Mouse (Mus musculus) liver, embryonic 14.5 days (tissue): ENCODE measurements around the gene Nap1l4. TPM values are rescaled to one million over a fixed set of nuclear protein-coding genes. Genes with fewer than 3 reads are reported as not detected.

Experiments used
- ATAC-seq: fragments of 200-750 bp; cut with Nextera tagmentation; 2 replicates; pipeline ENCODE4 v1.8.0; 2017; ENCODE audit warnings: moderate number of reproducible peaks, mild to moderate bottlenecking, moderate library complexity; ENCODE audit not compliant: insufficient read depth
- DNase-seq, 3 experiments: peaks; one replicate each; pipeline ENCODE4 v3.0.0-alpha.2; 2012 to 2013; ENCODE audit warnings: low read depth in 3 of 3, low spot score in 3 of 3
- H3K27ac ChIP-seq: fragments of 300-500 bp; sonication (generic); 2 replicates; pipeline ENCODE4 v1.5.1; 2014; ENCODE audit warnings: moderate library complexity, mild to moderate bottlenecking, control low read depth, inconsistent platforms
- H3K27me3 ChIP-seq: fragments of 300-500 bp; sonication (generic); 2 replicates; pipeline ENCODE4 v1.6.1; 2014; ENCODE audit warnings: mild to moderate bottlenecking, low read length, moderate library complexity; ENCODE audit not compliant: control insufficient read depth, insufficient read depth
- H3K36me3 ChIP-seq: fragments of 300-500 bp; sonication (generic); replicated peaks from 2 replicates; pipeline ENCODE4 v1.6.1; 2014; ENCODE audit warnings: low read depth; ENCODE audit not compliant: control insufficient read depth, insufficient read depth
- H3K4me1 ChIP-seq, 2 experiments: fragments of 200-500 bp in 1 of 2; fragments of 300-500 bp in 1 of 2; sonication (generic) in 1 of 2; replicated peaks; 2 replicates each; pipeline ENCODE4 v1.6.1; 2012 to 2014; ENCODE audit warnings: antibody characterized with exemption in 1 of 2, inconsistent platforms in 1 of 2, low read length in 1 of 2; ENCODE audit not compliant: control insufficient read depth in 2 of 2, insufficient read depth in 2 of 2
- H3K4me2 ChIP-seq: fragments of 300-500 bp; sonication (generic); 2 replicates; pipeline ENCODE4 v1.6.1; 2014; ENCODE audit warnings: low read depth, mild to moderate bottlenecking, control low read depth, moderate library complexity
- H3K4me3 ChIP-seq, 2 experiments: fragments of 200-500 bp in 1 of 2; fragments of 300-500 bp in 1 of 2; sonication (generic) in 1 of 2; 2 replicates each; pipeline ENCODE4 v1.5.1; 2012 to 2014; ENCODE audit warnings: low read depth in 2 of 2, low read length in 2 of 2, mild to moderate bottlenecking in 2 of 2, control low read depth in 1 of 2, inconsistent platforms in 1 of 2, moderate library complexity in 1 of 2; ENCODE audit not compliant: insufficient read depth in 1 of 2
- H3K9ac ChIP-seq: fragments of 300-500 bp; sonication (generic); replicated peaks from 2 replicates; pipeline ENCODE4 v1.6.1; 2014; ENCODE audit warnings: mild to moderate bottlenecking, control low read depth, moderate library complexity
- H3K9me3 ChIP-seq: fragments of 300-500 bp; sonication (generic); 2 replicates; pipeline ENCODE4 v1.6.1; 2016; ENCODE audit warnings: low read length, mixed read lengths; ENCODE audit not compliant: control insufficient read depth
- CTCF ChIP-seq: IDR thresholded peaks from 2 replicates; pipeline ENCODE4 v1.5.1; 2016; ENCODE audit warnings: antibody characterized with exemption, low read depth, control low read depth
- EP300 ChIP-seq: IDR thresholded peaks from 2 replicates; pipeline ENCODE4 v1.6.1; 2016; ENCODE audit warnings: antibody characterized with exemption, low read depth
- WGBS: fragments of 180-500 bp; shearing (Covaris S2); extraction: QIAGEN DNeasy Blood & Tissue Kit; methylation state at CpG from one replicate; pipeline ENCODE4 v1.1.7; 2014; ENCODE audit not compliant: insufficient replicate concordance; 5-methylcytosine and 5-hydroxymethylcytosine counted together
- polyA plus RNA-seq, 2 experiments: library from polyadenylated mRNA; depleted of rRNA in 1 of 2; stranded (reverse) in 1 of 2; unstranded in 1 of 2; fragments of >200 nt; fragmentation: Nextera tagmentation in 1 of 2; extraction: Ambion mirVana in 1 of 2; gene quantifications; 2 replicates each; pipeline versions ENCODE4 v1.2.1 to v1.2.3; 2012 to 2014

Gene Nap1l4
- polyA plus RNA-seq, 2 experiments = 33.7 to 54.3 TPM

- H3K27me3 ChIP-seq = no peaks in the 10 kb centered on the region
- no peaks in the 10 kb centered on the region for H3K4me1 ChIP-seq
- TF ChIP-seq EP300 (no peak), CTCF (no peak)
- no peak for ATAC-seq
- no peaks in the 10 kb centered on the region for H3K9me3 ChIP-seq
- H3K4me3 ChIP-seq = no peak overlapping the region
- no peak overlapping the region for H3K27ac ChIP-seq
- no peak overlapping the region for H3K9ac ChIP-seq
- peaks cover 19% of the 10 kb centered on the region for H3K36me3 ChIP-seq
- H3K4me2 ChIP-seq = no peak overlapping the region
- DNase-seq = no peak
Observed at GRCm38 (mm10) chr7:143511335-143511712, 37.6 kb downstream of the Nap1l4 start.

DNA sequence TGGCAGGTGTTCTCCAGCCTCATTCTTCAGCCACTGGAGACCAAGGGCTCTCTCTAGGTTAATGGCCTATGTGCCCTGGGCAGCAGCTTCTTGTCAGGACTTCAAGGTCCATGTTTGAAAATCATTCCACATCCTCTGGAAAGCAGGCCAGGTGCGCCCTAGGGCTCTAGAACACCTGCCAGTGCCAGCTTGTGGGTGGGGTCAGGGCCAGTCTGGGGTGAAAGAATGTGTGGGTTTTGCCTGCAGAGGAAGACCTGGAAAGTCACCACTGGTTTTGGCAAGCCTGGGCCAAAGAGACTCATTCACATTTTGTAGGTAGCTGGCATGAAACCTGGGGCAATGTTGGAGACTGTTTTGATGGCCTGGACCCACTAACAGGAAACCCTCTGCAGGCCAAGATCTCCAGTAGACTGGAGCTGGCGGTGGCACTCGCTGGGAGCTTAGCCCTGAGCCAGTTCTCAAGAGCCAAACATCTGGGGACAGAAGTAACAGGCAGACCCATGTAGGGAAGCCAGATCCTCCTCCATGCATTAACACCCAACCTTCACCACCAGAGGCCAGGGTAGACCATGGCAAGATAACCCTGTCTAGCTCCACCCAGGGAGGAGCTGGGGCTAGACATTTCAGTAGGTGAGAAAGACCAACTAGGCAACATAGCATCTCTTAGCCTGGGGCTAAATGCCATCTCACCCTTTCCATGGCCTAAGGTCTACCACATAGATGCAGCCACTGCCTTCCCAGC is 38.1 kb downstream of the Nap1l4 start:
- H3K36me3 ChIP-seq = peaks cover 17% of the 10 kb centered on the region
- TF ChIP-seq CTCF (peak; percentile 59), EP300 (no peak)
- 75% methylated on average over 3 of the region's 3 CpGs for WGBS
- no peak overlapping the region for H3K9ac ChIP-seq
- no peak for ATAC-seq
- no peaks in the 10 kb centered on the region for H3K9me3 ChIP-seq
- no peaks in the 10 kb centered on the region for H3K27me3 ChIP-seq
- H3K4me2 ChIP-seq = no peak overlapping the region
- H3K4me3 ChIP-seq = no peak overlapping the region
- H3K27ac ChIP-seq = no peak overlapping the region
- DNase-seq = peak in 1 of 3 experiments; percentile 15
- no peaks in the 10 kb centered on the region for H3K4me1 ChIP-seq

DNA sequence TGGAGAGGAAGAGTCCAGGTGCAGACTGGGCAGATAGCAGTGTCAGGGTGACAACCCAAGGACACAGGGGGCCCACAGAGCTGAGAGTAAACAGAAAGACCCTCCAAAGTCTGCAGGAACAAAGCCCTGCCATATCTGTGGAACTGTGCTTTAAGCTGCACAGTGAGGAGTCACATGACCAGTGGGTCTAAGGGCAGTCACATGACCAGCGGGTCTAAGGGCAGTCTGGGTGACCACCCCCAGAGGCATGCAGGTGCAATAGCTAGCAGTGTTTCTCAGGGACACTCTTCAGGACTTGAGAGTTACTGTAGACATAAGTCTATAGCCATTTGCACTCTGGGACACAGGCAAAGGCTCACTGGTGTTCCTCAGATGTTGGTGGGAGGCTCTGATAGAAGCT is 39.3 kb downstream of the Nap1l4 start:
- no peak overlapping the region for H3K9ac ChIP-seq
- H3K36me3 ChIP-seq = peaks cover 14% of the 10 kb centered on the region
- no peak overlapping the region for H3K4me2 ChIP-seq
- DNase-seq (no peak), ATAC-seq (no peak)
- H3K4me3 ChIP-seq = no peak overlapping the region
- peaks cover 4% of the 10 kb centered on the region; the same call in 1 of the 2 replicates for H3K27me3 ChIP-seq
- H3K4me1 ChIP-seq = no peaks in the 10 kb centered on the region
- no peaks in the 10 kb centered on the region for H3K9me3 ChIP-seq
- TF ChIP-seq EP300 (no peak), CTCF (no peak)
- H3K27ac ChIP-seq = no peak overlapping the region
- WGBS = 53% methylated on average over 1 of the region's 1 CpGs

DNA sequence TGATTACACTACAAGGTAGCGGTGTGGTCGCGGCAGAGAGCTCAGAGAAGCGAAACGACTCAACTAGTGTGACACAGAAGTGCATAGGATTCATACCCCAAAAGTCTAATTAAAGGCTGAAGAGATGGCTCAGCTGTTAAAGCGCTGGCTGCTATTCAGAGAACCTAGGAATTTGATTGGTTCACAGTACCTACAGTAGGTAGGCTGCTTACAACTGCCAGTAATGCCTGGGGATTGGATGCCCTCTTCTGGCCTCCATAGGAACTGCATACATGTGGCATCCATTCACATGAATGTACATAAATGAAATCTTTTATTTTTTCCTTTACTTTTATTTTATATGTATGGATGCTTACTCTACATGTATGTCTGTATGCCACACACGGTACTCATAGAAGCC is 42.2 kb downstream of the Nap1l4 start:
- Histone ChIP-seq H3K9ac (no peak overlapping the region), H3K36me3 (no peaks in the 10 kb centered on the region), H3K4me3 (no peak overlapping the region), H3K4me2 (no peak overlapping the region), H3K9me3 (no peaks in the 10 kb centered on the region), H3K27me3 (peaks cover 27% of the 10 kb centered on the region), H3K4me1 (no peaks in the 10 kb centered on the region), H3K27ac (no peak overlapping the region)
- DNase-seq (peak; percentile 26 to 39 (median 37)), ATAC-seq (no peak)
- TF ChIP-seq CTCF (peak; percentile 79), EP300 (no peak)
- WGBS = 21% methylated on average over 7 of the region's 7 CpGs

DNA sequence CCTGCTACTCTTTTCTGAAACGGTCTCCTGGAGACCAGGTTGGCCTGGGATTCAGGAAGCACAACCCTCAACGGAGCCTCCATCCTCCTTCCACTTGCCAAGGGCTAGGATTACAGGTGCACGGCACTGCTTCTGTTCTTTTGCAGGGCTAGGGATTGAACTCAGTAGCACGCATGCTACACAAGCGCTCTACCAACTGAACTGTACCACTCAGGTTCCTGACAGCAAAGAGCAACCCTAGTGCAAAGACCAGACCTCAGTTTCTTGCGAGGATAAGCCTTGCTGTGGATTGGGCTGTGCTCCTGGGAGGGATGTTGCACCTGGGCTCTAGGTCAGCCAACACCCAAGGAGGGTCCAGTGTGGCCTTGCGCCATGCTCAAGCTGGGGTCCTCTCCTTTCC is 42.6 kb downstream of the Nap1l4 start:
- no peaks in the 10 kb centered on the region for H3K9me3 ChIP-seq
- H3K4me2 ChIP-seq = no peak overlapping the region
- H3K4me1 ChIP-seq = no peaks in the 10 kb centered on the region
- H3K9ac ChIP-seq = no peak overlapping the region
- TF ChIP-seq CTCF = no peak
- no peak for TF ChIP-seq EP300
- WGBS = 54% methylated on average over 7 of the region's 7 CpGs
- ATAC-seq (no peak), DNase-seq (no peak)
- H3K27me3 ChIP-seq = peaks cover 31% of the 10 kb centered on the region
- no peak overlapping the region for H3K4me3 ChIP-seq
- H3K36me3 ChIP-seq = no peaks in the 10 kb centered on the region
- no peak overlapping the region for H3K27ac ChIP-seq
